Mouse (Mus musculus): ENCODE results near the gene Olfr976.

GRCm38 (mm10) chr9:39937201-39937600, 23.7 kb downstream of the Olfr976 start, which contains the start of gene Olfr974:
- TF ChIP-seq CTCF (IDR thresholded peaks at IDR 0.05; ENCODE audit: low read depth) = no peak
- no peak for TF ChIP-seq EP300 (IDR thresholded peaks at IDR 0.05; ENCODE audit: low read depth)
